Mouse (Mus musculus) C2C12 (cell line): ENCODE results near the gene 4931417E11Rik. TPM values are rescaled to one million over a fixed set of nuclear protein-coding genes. Genes with fewer than 3 reads are reported as not detected.

Source experiments
- H3K27me3 ChIP-seq: one replicate; pipeline ENCODE4 v1.6.1; 2011; ENCODE audit not compliant: control insufficient read depth, insufficient read depth, insufficient read length
- H3K36me3 ChIP-seq: one replicate; pipeline ENCODE4 v1.6.1; 2011; ENCODE audit not compliant: control insufficient read depth, insufficient read depth
- H3K4me3 ChIP-seq: one replicate; pipeline ENCODE4 v1.5.1; 2011; ENCODE audit warnings: mild to moderate bottlenecking, control low read depth; ENCODE audit not compliant: poor library complexity, insufficient read depth, severe bottlenecking
- H3K79me2 ChIP-seq: one replicate; pipeline ENCODE4 v1.6.1; 2011; ENCODE audit not compliant: control insufficient read depth, insufficient read depth
- H3K79me3 ChIP-seq: one replicate; pipeline ENCODE4 v1.6.1; 2011; ENCODE audit warnings: low read depth, control low read depth
- H3ac ChIP-seq: one replicate; pipeline ENCODE3; 2011; ENCODE audit warnings: low read depth; ENCODE audit not compliant: control insufficient read depth, insufficient read length
- CEBPB ChIP-seq: IDR thresholded peaks from one replicate; pipeline ENCODE4 v1.6.1; 2011; ENCODE audit warnings: low read depth, mild to moderate bottlenecking, control low read depth, moderate library complexity
- CTCF ChIP-seq: IDR thresholded peaks from one replicate; pipeline ENCODE4 v1.5.1; 2011; ENCODE audit not compliant: control insufficient read depth, insufficient read depth, insufficient read length
- FOSL1 ChIP-seq: IDR thresholded peaks from one replicate; pipeline ENCODE4 v1.8.0; 2011; ENCODE audit warnings: mild to moderate bottlenecking, low read length; ENCODE audit not compliant: poor library complexity, insufficient read depth, severe bottlenecking
- MAX ChIP-seq: IDR thresholded peaks from one replicate; pipeline ENCODE4 v1.6.1; 2011; ENCODE audit warnings: mild to moderate bottlenecking, control low read depth
- MYOD1 ChIP-seq: IDR thresholded peaks from one replicate; pipeline ENCODE4 v1.6.1; 2011; ENCODE audit warnings: low read depth; ENCODE audit not compliant: control insufficient read depth, insufficient read length
- MYOG ChIP-seq: IDR thresholded peaks from one replicate; pipeline ENCODE4 v1.6.1; 2011; ENCODE audit not compliant: control insufficient read depth, insufficient read length; ENCODE audit errors: extremely low read depth
- USF1 ChIP-seq: IDR thresholded peaks from one replicate; pipeline ENCODE4 v1.6.1; 2011; ENCODE audit warnings: low read depth, mild to moderate bottlenecking, control low read depth, moderate library complexity
- long read RNA-seq, 2 experiments: library from polyadenylated mRNA; unstranded; transcript quantifications; one replicate each; pipeline ENCODE4 v2.0.0; 2019 to 2020
- polyA plus RNA-seq: library from polyadenylated mRNA; unstranded; fragments of >200 nt; fragmentation: generic; extraction: Trizol; gene quantifications from one replicate; pipeline ENCODE4 v1.2.1, GENCODE M21; 2012; ENCODE audit warnings: missing spikeins

Gene 4931417E11Rik
- polyA plus RNA-seq = not detected
- long read RNA-seq, experiment 1 = 0 reads
- long read RNA-seq, experiment 2 = 0 reads

DNA sequence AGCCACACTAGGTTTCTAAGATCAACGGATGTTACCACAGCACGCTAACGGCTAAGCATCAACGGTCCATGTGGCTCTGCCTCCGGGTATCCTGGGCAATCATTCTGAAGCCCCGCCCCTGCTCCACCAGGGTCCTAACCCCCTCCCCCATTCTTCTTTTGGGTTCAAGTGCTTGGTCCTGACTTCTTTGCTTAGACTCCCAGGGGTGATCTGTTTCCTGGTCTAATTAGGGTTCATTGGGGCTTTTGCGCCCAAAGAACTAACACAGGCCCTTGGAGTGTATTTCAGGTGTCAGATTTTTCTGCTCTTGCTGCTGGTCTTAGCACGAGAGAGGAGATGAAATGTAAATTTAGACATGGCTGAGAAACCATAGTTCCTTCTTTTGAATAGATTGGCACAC, at the start of gene 4931417E11Rik:
Gene 4931417E11Rik (minus strand): TSS at position 101 of the 400 bp plus-strand sequence.
- Histone ChIP-seq H3K79me3 (no peaks in the 10 kb centered on the region), H3K27me3 (no peaks in the 10 kb centered on the region), H3K36me3 (no peaks in the 10 kb centered on the region), H3K79me2 (no peaks in the 10 kb centered on the region), H3K4me3 (no peak within 1 kb of the TSS), H3ac (no peak within 1 kb of the TSS)
- TF ChIP-seq MYOG (no peak), CEBPB (no peak), FOSL1 (no peak), MYOD1 (no peak), CTCF (no peak)

DNA sequence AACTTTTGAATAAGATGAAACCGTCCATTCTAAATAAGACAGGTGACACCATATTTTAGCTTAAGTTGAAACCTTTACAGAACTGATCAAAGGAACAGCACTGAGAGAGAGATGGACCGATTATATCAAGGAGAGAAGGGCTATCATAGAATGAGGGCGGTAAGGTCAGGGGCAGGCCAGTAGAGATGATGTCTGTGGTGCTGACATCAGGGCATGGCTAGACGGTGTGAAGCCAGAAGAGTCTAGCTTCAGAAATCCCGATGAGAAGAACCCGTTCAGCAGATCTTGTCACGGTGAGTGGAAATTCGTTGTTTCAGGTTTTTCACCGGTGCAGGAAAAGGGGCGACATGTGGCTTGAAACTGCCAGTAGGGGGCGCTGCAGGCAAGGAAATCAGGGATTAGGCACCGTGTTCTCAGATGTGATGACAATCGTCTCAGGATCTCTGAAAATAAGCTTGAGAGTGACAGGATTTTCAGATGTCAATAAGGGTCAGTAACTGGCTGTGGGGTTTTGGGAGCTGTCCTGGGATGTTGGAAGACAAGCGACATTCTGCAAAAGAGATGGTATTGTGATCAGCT, 48.4 kb upstream of the 4931417E11Rik start:
- Histone ChIP-seq H3ac (no peak overlapping the region), H3K79me2 (no peaks in the 10 kb centered on the region), H3K36me3 (no peaks in the 10 kb centered on the region), H3K4me3 (no peak overlapping the region), H3K27me3 (no peaks in the 10 kb centered on the region), H3K79me3 (no peaks in the 10 kb centered on the region)
- TF ChIP-seq MYOG (no peak), CEBPB (no peak), MYOD1 (no peak), USF1 (no peak), CTCF (no peak), FOSL1 (no peak), MAX (no peak)

DNA sequence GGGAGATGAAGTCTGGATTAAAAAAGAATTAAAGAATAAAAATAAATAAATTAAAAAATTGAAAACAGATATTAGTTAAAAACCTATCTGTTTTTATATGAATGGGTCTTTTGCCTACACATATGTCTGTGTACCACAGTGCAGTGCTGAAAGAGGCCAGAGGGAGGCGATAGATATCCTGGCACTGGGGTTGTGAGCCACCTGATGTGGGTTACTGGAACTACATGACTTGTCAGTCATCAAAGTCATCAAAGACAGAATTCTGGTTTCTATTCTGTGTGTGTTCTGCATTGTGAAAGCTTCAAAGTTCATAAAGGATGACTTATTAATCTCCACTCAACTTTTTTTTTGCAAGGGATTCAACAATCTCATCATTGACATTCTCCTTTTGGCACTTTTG, 43.4 kb upstream of the 4931417E11Rik start:
- TF ChIP-seq MYOG (no peak), CEBPB (no peak), CTCF (no peak), MAX (no peak), MYOD1 (no peak), USF1 (no peak), FOSL1 (no peak)
- Histone ChIP-seq H3ac (no peak overlapping the region), H3K27me3 (no peaks in the 10 kb centered on the region), H3K79me2 (no peaks in the 10 kb centered on the region), H3K4me3 (no peak overlapping the region), H3K79me3 (no peaks in the 10 kb centered on the region), H3K36me3 (no peaks in the 10 kb centered on the region)

DNA sequence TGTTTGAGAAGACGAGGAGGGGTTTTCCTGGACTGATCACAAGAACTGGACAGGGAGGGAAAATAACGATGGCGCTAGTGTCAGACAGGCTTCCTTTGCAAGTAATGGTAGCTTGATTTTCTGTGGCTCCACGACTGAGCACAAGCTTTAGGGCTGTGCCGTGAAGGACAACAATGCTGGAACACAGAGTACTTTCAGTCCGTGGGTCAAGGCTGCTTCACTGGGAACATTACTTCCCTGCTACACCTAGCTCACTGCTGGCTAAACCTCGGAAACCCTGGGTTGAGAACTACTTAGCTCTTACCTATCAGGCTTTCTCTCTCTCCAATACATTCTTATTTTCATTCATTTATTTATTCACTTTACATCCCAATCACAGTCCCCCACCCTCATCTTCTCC, 30.2 kb upstream of the 4931417E11Rik start:
- Histone ChIP-seq H3K79me2 (no peaks in the 10 kb centered on the region), H3K27me3 (no peaks in the 10 kb centered on the region), H3ac (no peak overlapping the region), H3K36me3 (no peaks in the 10 kb centered on the region), H3K79me3 (no peaks in the 10 kb centered on the region), H3K4me3 (no peak overlapping the region)
- no peak for TF ChIP-seq MAX
- TF ChIP-seq MYOG = no peak
- no peak for TF ChIP-seq CEBPB
- no peak for TF ChIP-seq CTCF
- no peak for TF ChIP-seq USF1
- no peak for TF ChIP-seq FOSL1
- no peak for TF ChIP-seq MYOD1

DNA sequence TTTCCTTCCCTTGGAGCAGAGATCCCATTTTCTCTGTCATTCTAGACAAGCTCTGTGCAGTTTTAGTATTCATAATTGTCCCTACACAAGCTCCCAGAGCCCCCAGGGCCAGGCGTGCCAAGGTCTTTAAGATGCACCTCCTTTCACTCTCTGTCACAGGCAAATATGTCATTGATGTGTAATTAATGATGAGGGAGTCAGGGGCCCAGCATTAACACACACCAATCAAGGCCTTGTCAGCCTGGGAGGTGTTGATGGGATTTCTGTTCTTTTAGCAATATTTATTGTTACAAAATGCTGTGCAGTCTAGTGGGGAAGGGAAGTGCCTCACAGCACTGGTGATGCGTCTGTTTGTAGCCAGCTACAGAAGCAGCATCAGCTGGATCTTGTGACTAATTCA, 27.9 kb upstream of the 4931417E11Rik start:
- no peak for TF ChIP-seq CEBPB
- Histone ChIP-seq H3K79me2 (no peaks in the 10 kb centered on the region), H3K36me3 (no peaks in the 10 kb centered on the region), H3K79me3 (no peaks in the 10 kb centered on the region), H3ac (no peak overlapping the region), H3K4me3 (no peak overlapping the region), H3K27me3 (no peaks in the 10 kb centered on the region)

DNA sequence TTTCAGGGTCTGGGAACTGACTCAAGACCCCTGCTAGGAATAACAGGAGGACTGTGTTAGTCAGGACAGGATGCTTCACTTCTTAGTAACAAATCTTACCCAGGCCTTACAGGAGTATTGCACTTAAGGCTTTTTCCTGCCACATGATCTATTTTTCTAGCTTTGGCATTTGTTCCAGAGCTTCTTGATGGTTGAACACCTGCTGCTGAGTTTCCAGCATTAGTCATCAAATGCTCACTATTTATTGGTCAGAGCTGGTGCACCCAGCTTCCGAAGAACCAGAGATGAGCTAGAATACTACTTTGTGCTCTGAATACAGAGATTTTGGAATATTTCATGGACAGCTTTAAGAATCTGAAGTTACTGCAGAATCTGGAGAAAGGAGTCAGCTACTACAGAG, 21.1 kb upstream of the 4931417E11Rik start:
- H3K4me3 ChIP-seq = no peak overlapping the region
- H3K79me2 ChIP-seq = no peaks in the 10 kb centered on the region
- no peak overlapping the region for H3ac ChIP-seq
- no peaks in the 10 kb centered on the region for H3K27me3 ChIP-seq
- TF ChIP-seq MAX (no peak), MYOG (no peak), FOSL1 (no peak), CTCF (no peak), CEBPB (no peak), USF1 (no peak)
- H3K79me3 ChIP-seq = no peaks in the 10 kb centered on the region
- H3K36me3 ChIP-seq = no peaks in the 10 kb centered on the region
